Mouse (Mus musculus) lung, postnatal 0 days (tissue): ENCODE measurements around the gene Nemp2.

Source experiments
- CTCF ChIP-seq: IDR thresholded peaks from 2 replicates; pipeline ENCODE4 v1.5.1; 2016; ENCODE audit warnings: antibody characterized with exemption, mild to moderate bottlenecking
- EP300 ChIP-seq: IDR thresholded peaks from 2 replicates; pipeline ENCODE4 v1.6.1; 2016; ENCODE audit warnings: antibody characterized with exemption, mild to moderate bottlenecking, control low read depth

- TF ChIP-seq CTCF (no peak), EP300 (no peak)
Measured at GRCm38 (mm10) chr1:52597761-52598160, 32.7 kb upstream of the Nemp2 start.
